Mouse (Mus musculus) erythroblast, embryonic 14.5 days (primary cell): Measurements from ENCODE around the gene Dph1.

ENCODE experiments used
- GATA1 ChIP-seq: IDR thresholded peaks from 2 replicates; pipeline ENCODE4 v1.6.1; 2012; ENCODE audit warnings: low read length, inconsistent platforms, mixed read lengths
- TAL1 ChIP-seq: IDR thresholded peaks from 3 replicates; pipeline ENCODE4 v1.6.1; 2012; ENCODE audit warnings: low read length, inconsistent platforms, mixed read lengths

- TF ChIP-seq GATA1, result no peak
- no peak for TF ChIP-seq TAL1
Observed at GRCm38 (mm10) chr11:75220115-75220514, 29.1 kb upstream of the Dph1 start.
